In the genomic region with DNA sequence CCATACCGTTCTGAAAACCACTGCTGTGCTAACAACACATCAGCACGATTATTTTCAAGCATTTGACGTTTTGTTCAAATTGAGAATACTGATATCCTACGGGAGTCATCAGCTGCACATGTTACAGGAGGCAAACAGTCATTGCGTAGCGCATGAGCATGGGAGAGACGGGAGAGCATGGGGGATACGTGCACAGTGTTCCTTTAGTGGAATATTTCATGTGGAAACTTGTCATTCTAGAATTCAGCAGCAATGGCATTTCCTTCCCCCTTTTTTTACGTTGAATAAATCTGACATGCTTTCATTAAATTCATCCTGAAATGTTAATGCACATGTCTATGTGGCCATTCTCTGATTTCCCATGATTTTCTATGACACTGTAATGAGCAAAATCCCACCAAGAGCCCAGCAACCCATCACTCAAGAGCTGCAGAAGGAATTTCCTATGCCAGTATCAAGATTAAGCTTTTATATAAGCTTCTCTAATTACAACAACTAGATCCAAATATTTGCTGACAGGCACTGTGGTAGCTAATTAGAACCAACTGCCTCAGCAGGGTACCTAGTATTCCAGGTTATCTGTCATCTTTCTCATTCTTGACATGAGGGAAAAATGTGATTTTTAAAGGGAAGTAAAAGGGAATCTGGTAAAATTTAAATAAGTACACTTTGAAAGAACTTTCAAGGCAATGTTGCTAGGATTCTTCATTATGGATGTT, we compare ENCODE assay signal across 19 mouse cellular contexts.
DNase-seq lines count a peak whose midpoint lies in the region; ATAC-seq and TF ChIP-seq lines count a peak whose summit lies in the region.
"Had no signal": no experiment of that assay in that cellular context is flagged by ENCODE, and none has a peak within 500 bp of the region (broad histone marks: within the 10 kb centered on the region; RNA-seq: fewer than 3 reads in every experiment).

No protein-coding gene starts in this region.

- no peak for ATAC-seq in forebrain, embryonic 14.5 days
- 0 out of 2 replicates have a peak, but pooled peaks have one; percentile 16 for ATAC-seq in hindbrain, embryonic 12.5 days (ENCODE audit: low FRiP score)
- ATAC-seq in midbrain, embryonic 15.5 days (replicated peaks): peak; percentile 94
- ATAC-seq: forebrain, embryonic 13.5 days; liver, postnatal 0 days had no signal

- no peak overlapping the region for H3K4me3 ChIP-seq in forebrain, embryonic 14.5 days (ENCODE audit: low read depth, low read length)
- H3K4me3 ChIP-seq in forebrain, embryonic 10.5 days: no peak overlapping the region
- H3K4me3 ChIP-seq in CH12.LX (replicated peaks in 1 of 3; ENCODE audit: low read depth in 2 of 3, low read length in 2 of 3, poor library complexity in 1 of 3): no peak overlapping the region
- H3K4me3 ChIP-seq in hindbrain, embryonic 12.5 days: no peak overlapping the region
- no peak overlapping the region for H3K4me3 ChIP-seq in midbrain, embryonic 15.5 days
- H3K4me3 ChIP-seq: forebrain, embryonic 13.5 days had no signal

- no peak overlapping the region for H3K4me2 ChIP-seq in forebrain, embryonic 14.5 days (ENCODE audit: low read length)
- peak overlapping the region; percentile 62 for H3K4me2 ChIP-seq in CH12.LX (ENCODE audit: insufficient read depth, low read depth, poor library complexity, severe bottlenecking)
- no peak overlapping the region for H3K4me2 ChIP-seq in hindbrain, embryonic 12.5 days (replicated peaks)
- no peak overlapping the region for H3K4me2 ChIP-seq in midbrain, embryonic 15.5 days
- H3K4me2 ChIP-seq: forebrain, embryonic 13.5 days had no signal

- no peaks in the 10 kb centered on the region for H3K27me3 ChIP-seq in forebrain, embryonic 14.5 days (replicated peaks; ENCODE audit: control insufficient read depth, insufficient read depth, low read length)
- H3K27me3 ChIP-seq in forebrain, embryonic 10.5 days (ENCODE audit: poor library complexity, severe bottlenecking): no peaks in the 10 kb centered on the region
- no peaks in the 10 kb centered on the region for H3K27me3 ChIP-seq in CH12.LX (replicated peaks)
- H3K27me3 ChIP-seq in hindbrain, embryonic 12.5 days: no peaks in the 10 kb centered on the region
- H3K27me3 ChIP-seq in midbrain, embryonic 15.5 days (replicated peaks): no peaks in the 10 kb centered on the region
- H3K27me3 ChIP-seq: forebrain, embryonic 13.5 days had no signal

- 83% methylated on average over 9 of the region's 9 CpGs for WGBS in forebrain, embryonic 14.5 days
- WGBS in forebrain, embryonic 10.5 days: 90% methylated on average over 9 of the region's 9 CpGs
- 74% methylated on average over 9 of the region's 9 CpGs for WGBS in hindbrain, embryonic 12.5 days
- WGBS in midbrain, embryonic 15.5 days: 60% methylated on average over 9 of the region's 9 CpGs

- DNase-seq in forebrain, embryonic 14.5 days (ENCODE audit: low spot score): peak; percentile 9
- DNase-seq in forebrain, embryonic 10.5 days (ENCODE audit: extremely low spot score, low spot score): no peak
- DNase-seq in CH12.LX (ENCODE audit: extremely low read depth): no peak
- DNase-seq in layer of hippocampus, adult 9-11 months: no peak
- DNase-seq in right cerebral cortex, adult 18-20 months: no peak
- DNase-seq in cerebellum, adult 9-11 months: no peak
- DNase-seq: embryo, embryonic 11 days; gastrocnemius, postnatal 36 days; heart, postnatal 10 days; kidney, adult 18-20 months; left cerebral cortex, postnatal 4 days; liver; liver, postnatal 0 days; lung, postnatal 10 days; thymus, postnatal 25 days had no signal

- no peak overlapping the region for H3K9ac ChIP-seq in forebrain, embryonic 14.5 days (ENCODE audit: low read length)
- no peak overlapping the region for H3K9ac ChIP-seq in CH12.LX (ENCODE audit: insufficient read depth, low read depth)
- H3K9ac ChIP-seq in hindbrain, embryonic 12.5 days: no peak overlapping the region
- no peak overlapping the region for H3K9ac ChIP-seq in midbrain, embryonic 15.5 days
- H3K9ac ChIP-seq: forebrain, embryonic 13.5 days; liver, postnatal 0 days had no signal

- dilution Hi-C loops in CH12.LX (cut with MboI; ENCODE audit: extremely low pct_ligation_motif_present, extremely low pct_unique_long_range_greater_than_20kb, low sequenced_read_pairs): no loop called here

- TF ChIP-seq RAD21 in CH12.LX (IDR thresholded peaks at IDR 0.05; ENCODE audit: low read depth, low read length): no peak

- H3K36me3 ChIP-seq in forebrain, embryonic 14.5 days (ENCODE audit: control insufficient read depth, insufficient read depth, low read length): no peaks in the 10 kb centered on the region
- H3K36me3 ChIP-seq in forebrain, embryonic 10.5 days (replicated peaks): no peaks in the 10 kb centered on the region
- no peaks in the 10 kb centered on the region for H3K36me3 ChIP-seq in CH12.LX (replicated peaks in 1 of 2; ENCODE audit: control insufficient read depth in 1 of 2, insufficient read depth in 1 of 2, low read length in 1 of 2)
- no peaks in the 10 kb centered on the region for H3K36me3 ChIP-seq in hindbrain, embryonic 12.5 days
- no peaks in the 10 kb centered on the region for H3K36me3 ChIP-seq in midbrain, embryonic 15.5 days (replicated peaks)

- no peak for TF ChIP-seq EP300 in CH12.LX (IDR thresholded peaks at IDR 0.05; ENCODE audit: low read length)

- TF ChIP-seq POLR2A in CH12.LX (IDR thresholded peaks at IDR 0.05; ENCODE audit: low read depth, low read length): no peak

- no peaks in the 10 kb centered on the region for H3K4me1 ChIP-seq in forebrain, embryonic 14.5 days (ENCODE audit: control insufficient read depth, insufficient read depth, low read length)
- H3K4me1 ChIP-seq in forebrain, embryonic 10.5 days: no peaks in the 10 kb centered on the region
- H3K4me1 ChIP-seq in CH12.LX (ENCODE audit: control insufficient read depth in 1 of 2, insufficient read depth in 2 of 2): peaks cover 0 to 5% of the 10 kb centered on the region in 2 experiments; a peak in 1 of 4 replicates
- no peaks in the 10 kb centered on the region for H3K4me1 ChIP-seq in hindbrain, embryonic 12.5 days
- H3K4me1 ChIP-seq in midbrain, embryonic 15.5 days: no peaks in the 10 kb centered on the region
- H3K4me1 ChIP-seq: forebrain, embryonic 13.5 days had no signal

- in situ Hi-C loops in CH12.LX (cut with MboI; ENCODE audit: low pct_ligation_motif_present, low pct_unique_long_range_greater_than_20kb, low sequenced_read_pairs): no loop called here

- no peak for TF ChIP-seq CTCF in CH12.LX (conservative IDR thresholded peaks at IDR 0.05 in 1 of 2, IDR thresholded peaks at IDR 0.05 in 1 of 2; ENCODE audit: low read depth in 2 of 2, low read length in 2 of 2)

- no peaks in the 10 kb centered on the region for H3K79me2 ChIP-seq in CH12.LX (replicated peaks; ENCODE audit: control insufficient read depth, extremely low read depth, insufficient read depth, poor library complexity, severe bottlenecking)

- no peaks in the 10 kb centered on the region for H3K9me3 ChIP-seq in forebrain, embryonic 14.5 days (replicated peaks; ENCODE audit: control insufficient read depth, low read length)
- no peaks in the 10 kb centered on the region for H3K9me3 ChIP-seq in forebrain, embryonic 10.5 days
- no peaks in the 10 kb centered on the region for H3K9me3 ChIP-seq in CH12.LX (replicated peaks; ENCODE audit: low read length)
- no peaks in the 10 kb centered on the region for H3K9me3 ChIP-seq in hindbrain, embryonic 12.5 days (replicated peaks)
- H3K9me3 ChIP-seq in midbrain, embryonic 15.5 days: no peaks in the 10 kb centered on the region
- H3K9me3 ChIP-seq: forebrain, embryonic 13.5 days had no signal

- no peak overlapping the region for H3K27ac ChIP-seq in forebrain, embryonic 14.5 days (ENCODE audit: low read depth, low read length)
- H3K27ac ChIP-seq in forebrain, embryonic 10.5 days: no peak overlapping the region
- no peak overlapping the region for H3K27ac ChIP-seq in CH12.LX (ENCODE audit: insufficient read depth, low read depth)
- 0 out of 2 replicates have a peak overlapping the region, but pooled peaks have one; percentile 4 for H3K27ac ChIP-seq in hindbrain, embryonic 12.5 days
- H3K27ac ChIP-seq in midbrain, embryonic 15.5 days: peak overlapping the region; percentile 32; the same call in 1 of the 2 replicates
- H3K27ac ChIP-seq: forebrain, embryonic 13.5 days; kidney, postnatal 0 days had no signal

TF ChIP-seq in CH12.LX, 34 proteins besides CTCF, POLR2A, EP300 and RAD21:
- no peak for TF ChIP-seq ZKSCAN1 (IDR thresholded peaks at IDR 0.05; ENCODE audit: borderline replicate concordance, low read depth, low read length)
- TF ChIP-seq ETS1 (conservative IDR thresholded peaks at IDR 0.05; ENCODE audit: low read depth, low read length): no peak
- no peak for TF ChIP-seq GABPA (IDR thresholded peaks at IDR 0.05; ENCODE audit: insufficient replicate concordance, low read depth, low read length)
- TF ChIP-seq CHD1 (IDR thresholded peaks at IDR 0.05; ENCODE audit: low read depth, low read length): no peak
- no peak for TF ChIP-seq USF2 (conservative IDR thresholded peaks at IDR 0.05; ENCODE audit: low read depth, low read length)
- no peak for TF ChIP-seq IRF4 (IDR thresholded peaks at IDR 0.05; ENCODE audit: low read depth, low read length)
- no peak for TF ChIP-seq UBTF (IDR thresholded peaks at IDR 0.05; ENCODE audit: low read depth, low read length)
- no peak for TF ChIP-seq TCF12 (IDR thresholded peaks at IDR 0.05; ENCODE audit: low read depth, low read length)
- TF ChIP-seq CHD2 (IDR thresholded peaks at IDR 0.05; ENCODE audit: low read length): no peak
- TF ChIP-seq KAT2A (IDR thresholded peaks at IDR 0.05; ENCODE audit: insufficient replicate concordance, low read length): no peak
- TF ChIP-seq JUN (IDR thresholded peaks at IDR 0.05; ENCODE audit: insufficient read depth, low read depth, low read length): no peak
- TF ChIP-seq E2F4 (IDR thresholded peaks at IDR 0.05; ENCODE audit: insufficient replicate concordance, low read depth, low read length): no peak
- TF ChIP-seq HCFC1 (IDR thresholded peaks at IDR 0.05; ENCODE audit: low read depth, low read length): no peak
- TF ChIP-seq ZMIZ1 (IDR thresholded peaks at IDR 0.05; ENCODE audit: low read depth, low read length): no peak
- no peak for TF ChIP-seq MAFK (IDR thresholded peaks at IDR 0.05; ENCODE audit: insufficient replicate concordance, low read length)
- no peak for TF ChIP-seq SIN3A (IDR thresholded peaks at IDR 0.05; ENCODE audit: low read length)

Comparison
In these comparisons a context has a peak if more than half of its experiments do, and no peak if none do; other contexts are left out.
1. H3K27ac ChIP-seq: peak in hindbrain, embryonic 12.5 days (single experiment) and midbrain, embryonic 15.5 days (single experiment); none in forebrain, embryonic 14.5 days (single experiment), forebrain, embryonic 10.5 days (single experiment) and CH12.LX (single experiment).